Mouse (Mus musculus): Measurements from ENCODE around the gene Gne.
A peak's percentile ranks its signal among the peaks of the same experiment; 100 is the strongest.
"Not testable (repeated sequence)": the region's sequence is repeated elsewhere in the genome, so short reads cannot be mapped to it uniquely, and the experiment has no call there.

Gene Gne

DNA sequence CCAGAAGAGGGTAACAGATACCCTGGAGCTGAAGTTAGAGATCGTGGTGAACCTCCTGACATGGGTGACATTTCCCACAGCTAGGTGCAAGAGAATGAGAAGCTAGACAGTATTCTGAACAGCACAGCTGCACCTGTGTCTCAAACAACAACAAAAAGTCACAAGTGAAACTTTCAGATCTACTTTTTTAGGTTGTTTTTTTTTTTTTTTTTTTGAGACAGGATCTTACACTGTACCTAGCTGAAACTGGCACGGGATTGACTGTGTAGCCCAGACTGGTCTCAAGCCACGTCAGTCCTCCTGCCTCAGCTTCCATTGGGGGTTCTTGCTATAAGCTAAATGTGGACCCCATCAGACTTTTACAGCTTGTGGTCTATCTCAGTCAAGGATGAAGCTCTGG, 10.2 kb downstream of the Gne start:
- no peak for DNase-seq (ENCODE audit: extremely low read depth, insufficient read length, low spot score)

DNA sequence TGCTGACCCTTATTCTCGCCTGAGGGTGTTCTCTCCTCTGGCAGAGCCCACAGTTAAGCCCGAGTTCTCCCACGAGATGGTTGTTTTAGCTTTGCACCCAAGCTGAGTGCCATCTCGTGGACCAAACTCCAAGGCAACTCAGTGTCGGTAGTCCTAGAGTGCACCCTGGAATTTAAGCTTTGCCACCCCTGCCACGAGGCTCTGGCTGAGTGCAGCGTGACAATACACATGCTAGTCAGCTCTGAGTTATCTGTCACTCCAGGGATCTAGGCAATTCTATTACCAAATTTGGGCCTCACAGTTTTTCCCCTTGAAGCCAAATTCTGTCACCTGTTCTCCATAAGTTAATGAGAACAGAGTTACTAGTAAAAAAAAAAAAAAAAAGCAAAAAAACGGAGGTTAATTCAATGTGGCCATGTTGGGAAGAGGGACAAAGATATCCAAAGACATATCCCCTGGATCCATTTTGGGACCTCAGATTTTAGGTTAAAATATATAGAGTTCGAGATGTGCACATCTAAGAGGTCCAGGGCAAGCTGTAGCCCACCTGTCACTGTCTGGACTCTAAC, 11.0 kb downstream of the Gne start:
- DNase-seq (ENCODE audit: extremely low read depth, insufficient read length, low spot score): no peak

DNA sequence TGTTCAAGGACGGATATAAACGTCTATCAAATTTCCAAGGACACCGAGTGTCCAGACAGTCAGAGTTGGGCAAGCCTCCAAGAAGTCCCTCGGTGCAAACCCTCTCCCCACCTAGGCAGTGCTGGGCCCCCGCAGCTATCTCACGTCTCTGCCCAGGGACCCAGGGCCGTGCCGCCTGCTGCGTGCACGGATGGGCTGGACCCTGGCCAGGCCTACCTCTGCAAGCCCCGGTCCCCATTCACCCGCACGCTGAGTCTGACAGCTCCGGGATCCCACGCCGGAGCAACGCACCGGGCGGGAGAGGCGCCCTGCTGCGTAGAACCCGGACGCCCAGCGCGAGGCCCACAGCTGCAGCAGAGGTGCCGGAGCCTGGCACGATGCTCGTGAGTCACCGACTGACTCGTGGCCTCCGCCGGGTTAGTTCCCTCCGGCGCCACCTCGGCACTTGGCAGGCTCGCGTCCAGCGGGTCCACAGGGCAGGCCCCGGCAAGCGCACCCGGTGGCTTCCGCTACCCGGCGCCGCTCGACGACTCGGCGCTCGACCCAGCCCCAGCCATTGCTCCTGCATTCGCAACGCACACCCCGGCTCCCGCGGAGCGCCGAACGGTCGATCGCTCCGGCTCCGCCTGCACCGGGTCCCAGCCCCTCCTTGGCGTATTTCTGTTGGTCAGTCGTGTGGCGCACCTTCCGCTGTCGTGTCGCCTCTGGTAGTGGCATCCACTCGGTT, 11.7 kb downstream of the Gne start:
- DNase-seq (ENCODE audit: extremely low read depth, insufficient read length, low spot score): peak; percentile 100

DNA sequence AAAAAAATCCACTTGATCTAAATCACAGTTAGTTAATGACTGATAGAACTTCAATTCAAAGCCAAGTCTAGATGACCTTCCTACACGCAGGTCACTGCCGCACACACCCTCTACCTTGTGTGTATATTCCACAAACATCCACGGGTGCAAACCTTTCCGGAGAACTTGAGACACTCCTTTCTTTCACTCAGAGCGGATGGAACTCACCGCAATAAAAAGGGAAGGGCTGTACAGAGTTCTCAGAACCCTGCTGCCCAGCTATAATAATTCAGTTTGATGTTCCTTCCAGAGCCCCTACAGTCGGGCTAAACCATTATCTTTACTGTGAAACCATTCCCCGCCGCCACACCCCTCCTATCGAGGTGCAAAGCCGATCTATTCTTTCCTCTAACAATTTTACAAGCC, 12.2 kb downstream of the Gne start:
- DNase-seq (ENCODE audit: extremely low read depth, insufficient read length, low spot score): no peak

DNA sequence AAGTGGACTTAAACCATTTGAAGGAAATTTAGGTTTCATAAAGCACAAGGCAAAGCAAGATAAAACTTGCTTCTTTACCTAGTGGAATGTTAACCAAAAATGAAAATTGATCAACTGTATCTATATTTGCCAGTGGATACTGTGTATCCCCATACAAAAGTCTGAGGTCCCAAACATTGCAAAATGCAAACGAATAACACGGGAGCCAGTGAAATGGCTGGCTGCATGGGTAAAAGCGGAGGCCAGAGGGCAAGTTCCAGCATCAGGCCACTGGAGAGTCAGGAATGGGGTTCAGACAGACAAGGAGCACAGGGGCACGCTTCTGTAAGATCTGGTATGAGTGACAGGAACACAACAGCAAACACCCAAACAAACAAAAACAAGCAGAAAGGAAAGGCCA, 13.3 kb downstream of the Gne start:
- no peak for DNase-seq (ENCODE audit: extremely low read depth, insufficient read length, low spot score)

DNA sequence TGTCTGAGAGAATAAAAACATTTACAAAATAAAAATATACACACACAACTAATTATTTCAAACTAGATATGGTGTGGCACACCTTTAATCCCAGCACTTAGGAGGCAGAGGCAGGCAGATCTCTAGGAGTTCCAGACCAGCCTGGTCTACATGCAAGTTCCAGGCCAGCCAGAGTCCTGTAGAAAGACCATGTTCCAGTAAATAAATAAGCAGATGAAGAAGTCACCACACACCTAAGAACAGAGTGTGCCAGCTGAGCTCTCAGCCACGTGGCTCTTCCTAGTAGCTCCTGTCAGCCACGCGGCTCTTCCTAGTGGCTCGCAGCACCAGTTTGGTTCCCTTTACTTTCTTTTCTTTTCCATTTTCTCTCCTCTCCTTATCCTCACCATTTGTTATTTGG, 14.6 kb downstream of the Gne start:
- DNase-seq (ENCODE audit: extremely low read depth, insufficient read length, low spot score): no peak

DNA sequence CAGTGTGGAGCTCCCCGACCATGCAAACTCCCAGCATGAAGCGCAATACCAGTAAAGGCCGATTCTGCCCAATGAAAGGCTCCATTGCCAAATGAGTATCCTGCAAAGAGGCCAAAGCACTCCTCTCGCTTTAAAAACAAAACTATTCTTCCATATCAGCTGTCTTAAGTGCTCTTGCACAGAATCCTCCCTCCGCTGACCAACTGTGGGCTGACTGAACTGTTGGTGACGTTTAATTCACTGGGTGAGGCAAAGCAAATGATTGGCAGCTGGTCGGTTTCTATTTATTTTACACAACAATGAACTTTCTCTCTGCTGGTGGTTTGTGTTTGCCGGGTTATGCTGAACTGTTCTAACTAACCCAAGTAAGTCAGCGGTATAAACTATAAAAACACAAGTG, 15.2 kb downstream of the Gne start:
- no peak for DNase-seq (ENCODE audit: extremely low read depth, insufficient read length, low spot score)

DNA sequence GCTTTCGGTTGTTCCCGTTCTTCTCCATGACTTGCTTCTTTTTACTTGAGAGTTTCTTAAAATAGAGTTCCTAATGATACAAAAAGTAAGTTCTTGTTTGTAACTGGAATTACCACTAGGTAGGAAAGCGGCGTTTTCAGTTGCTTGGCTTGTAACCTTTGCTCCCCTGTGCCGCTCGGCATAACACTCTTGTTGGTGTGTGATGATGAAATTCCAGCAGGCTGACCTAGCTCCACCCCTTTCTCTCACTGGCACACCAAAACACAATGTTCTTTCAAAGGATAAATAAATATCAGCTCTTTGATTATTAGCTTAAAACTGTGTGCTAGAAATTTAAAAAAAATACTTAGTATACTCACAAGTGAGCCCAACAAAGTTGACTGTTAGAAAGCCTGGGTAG, 17.1 kb downstream of the Gne start:
- DNase-seq (ENCODE audit: extremely low read depth, insufficient read length, low spot score): no peak

DNA sequence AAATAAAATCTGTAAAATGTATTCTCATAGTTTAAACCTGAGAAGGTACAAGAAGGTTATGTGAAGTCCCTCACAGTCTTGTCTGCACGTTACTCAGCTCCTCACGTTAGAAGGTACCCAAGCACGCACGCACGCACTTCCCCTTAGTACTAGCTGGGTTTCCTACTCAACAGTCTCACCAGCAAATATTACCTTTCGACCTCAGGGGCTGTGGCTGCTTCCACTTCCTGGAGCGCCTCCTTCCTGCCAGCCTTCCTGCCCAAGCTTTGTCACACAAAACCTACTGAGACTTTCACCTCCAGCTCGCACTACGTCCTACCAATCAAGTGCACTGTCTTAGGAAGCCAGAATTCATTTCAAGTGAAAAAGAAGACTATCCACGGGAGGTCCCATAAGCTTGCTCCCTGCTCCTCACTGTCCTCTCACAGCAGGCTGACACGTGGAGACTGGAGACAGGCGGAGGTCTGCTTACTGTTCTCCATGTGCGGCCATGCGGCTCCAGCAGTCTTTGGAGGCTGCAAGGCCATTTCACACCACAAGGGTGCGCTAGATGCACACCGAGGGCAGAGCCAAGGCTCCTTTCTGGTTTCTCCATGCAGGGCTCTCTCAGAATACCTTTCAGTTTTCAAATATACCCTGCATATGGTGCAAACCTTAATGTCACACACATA, 18.5 kb downstream of the Gne start:
- DNase-seq (ENCODE audit: extremely low read depth, insufficient read length, low spot score): peak; percentile 58

DNA sequence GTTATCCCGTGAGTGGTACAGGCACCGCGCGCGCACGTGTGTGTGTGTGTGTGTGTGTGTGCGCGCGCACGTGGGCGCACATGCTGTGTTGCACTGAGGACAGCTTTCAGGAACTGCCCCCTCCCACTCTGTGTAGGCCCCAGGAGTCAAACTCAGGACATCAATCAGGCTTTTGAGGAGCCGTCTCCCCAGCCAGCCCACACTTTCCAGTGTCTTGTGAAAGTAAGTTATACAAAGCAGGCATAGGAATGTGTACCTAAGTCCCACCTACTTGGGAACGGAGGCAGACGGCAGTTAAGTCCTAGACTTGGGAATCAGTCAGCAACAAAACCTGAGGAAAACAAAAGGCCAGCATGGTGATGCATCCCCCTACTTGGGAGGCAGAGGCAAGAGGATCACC, 21.2 kb downstream of the Gne start:
- no peak for DNase-seq (ENCODE audit: extremely low read depth, insufficient read length, low spot score)

DNA sequence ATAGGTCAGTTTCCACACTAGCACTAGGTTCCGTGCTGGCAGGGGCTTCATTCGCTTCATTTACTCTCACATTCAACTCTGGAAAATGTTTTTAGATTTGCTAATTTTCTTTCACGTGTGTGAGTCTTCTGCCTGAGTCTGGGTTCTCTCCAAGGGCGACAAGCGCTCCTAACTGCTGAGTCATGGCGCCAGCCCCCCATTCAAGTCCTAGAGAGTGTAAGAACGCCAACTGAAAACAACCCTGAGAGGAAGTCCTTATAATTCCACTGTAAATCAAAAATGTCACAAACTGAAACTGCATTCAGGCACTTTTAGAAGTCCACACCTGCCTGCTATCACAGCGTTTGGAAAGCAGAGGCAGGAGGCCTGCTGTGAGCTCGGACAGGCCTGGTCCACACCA, 21.9 kb downstream of the Gne start:
- DNase-seq (ENCODE audit: extremely low read depth, insufficient read length, low spot score): no peak

DNA sequence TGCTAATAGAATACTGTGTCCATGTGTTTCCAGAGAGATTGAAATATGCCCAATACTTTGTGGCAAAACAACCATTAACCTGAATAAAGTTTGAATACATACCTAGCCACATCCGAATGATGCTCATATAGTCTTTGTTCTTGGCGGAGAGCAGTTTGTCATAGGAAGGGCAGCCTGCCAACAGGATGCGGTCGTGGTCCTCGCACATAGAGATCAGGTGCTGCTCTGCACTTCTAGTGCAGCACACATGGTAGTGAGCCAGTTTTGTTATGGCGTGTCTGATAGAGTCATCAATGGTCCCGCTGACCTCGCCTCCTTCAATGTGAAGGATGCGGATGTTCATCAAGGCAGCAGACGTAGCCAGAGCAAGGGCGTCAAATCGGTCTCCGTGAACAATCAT, 24.3 kb downstream of the Gne start:
- DNase-seq (ENCODE audit: extremely low read depth, insufficient read length, low spot score): no peak

DNA sequence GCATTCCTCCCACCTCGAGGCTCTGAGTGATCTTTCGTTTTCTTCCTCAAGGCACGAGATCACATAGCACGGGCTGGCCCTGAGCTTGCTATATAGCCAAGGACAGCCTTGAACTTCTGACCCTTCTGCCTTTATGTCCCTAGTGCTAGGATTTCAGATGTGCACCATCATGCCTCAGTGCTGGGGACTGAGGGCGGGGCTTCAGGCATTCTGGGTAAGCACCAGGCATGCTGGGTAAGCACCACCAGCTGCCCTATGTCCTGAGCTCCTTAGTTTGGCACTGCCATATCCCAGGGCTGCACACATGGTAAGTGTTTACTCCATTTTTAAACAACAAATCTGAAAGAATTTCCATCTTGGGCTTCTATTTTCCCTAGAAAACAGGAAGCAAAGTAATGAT, 34.2 kb downstream of the Gne start:
- no peak for DNase-seq (ENCODE audit: extremely low read depth, insufficient read length, low spot score)

DNA sequence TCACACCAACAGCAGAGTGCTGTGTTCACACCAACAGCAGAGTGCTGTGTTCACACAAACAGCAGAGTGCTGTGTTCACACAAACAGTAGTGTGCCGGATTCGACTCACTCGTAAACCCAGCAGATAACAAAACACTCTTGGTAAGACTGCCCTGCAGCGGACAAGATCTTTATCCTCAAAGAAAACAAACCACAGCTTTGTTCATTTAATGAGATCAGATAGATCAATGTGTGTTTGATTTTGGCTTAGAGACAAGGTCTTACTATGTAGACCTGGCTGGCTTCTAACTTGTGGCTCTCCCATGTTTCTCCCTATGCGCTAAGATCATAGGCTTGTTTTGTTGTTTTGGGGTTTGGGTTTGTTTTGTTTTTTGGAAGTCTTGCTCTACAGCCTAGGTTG, 37.9 kb downstream of the Gne start:
- no peak for DNase-seq (ENCODE audit: extremely low read depth, insufficient read length, low spot score)

DNA sequence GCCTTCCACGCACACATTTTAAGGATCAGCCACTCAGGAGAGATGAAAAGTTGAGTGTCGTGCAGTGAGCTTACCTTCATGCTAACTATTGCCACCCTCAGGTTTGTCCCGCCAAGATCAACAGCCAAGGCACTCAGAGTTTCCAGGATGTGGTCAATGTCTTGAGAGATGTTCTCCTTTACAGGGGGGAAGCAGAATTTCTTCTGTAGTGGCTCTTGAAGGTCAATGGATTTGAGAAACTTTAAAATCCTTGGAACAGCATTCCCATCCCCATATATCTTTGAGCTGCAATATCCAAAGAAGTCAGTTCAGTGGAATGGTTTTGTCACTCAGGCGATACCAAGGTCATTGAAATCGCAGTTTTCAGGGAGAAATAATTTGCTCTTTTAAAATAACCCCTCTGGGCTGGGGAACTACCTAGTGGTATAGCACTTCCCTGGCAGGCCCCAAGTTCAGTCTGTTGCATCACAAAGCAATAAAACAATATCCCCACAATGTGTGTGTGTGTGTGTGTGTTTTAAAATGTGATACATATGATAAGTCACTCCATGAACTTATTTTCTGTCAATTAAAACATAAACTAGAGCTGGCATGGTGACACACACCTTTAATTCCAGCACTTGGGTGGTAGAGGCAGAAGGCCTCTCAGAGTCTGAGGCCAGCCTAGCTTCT, 39.2 kb downstream of the Gne start:
- DNase-seq (ENCODE audit: extremely low read depth, insufficient read length, low spot score): no peak

DNA sequence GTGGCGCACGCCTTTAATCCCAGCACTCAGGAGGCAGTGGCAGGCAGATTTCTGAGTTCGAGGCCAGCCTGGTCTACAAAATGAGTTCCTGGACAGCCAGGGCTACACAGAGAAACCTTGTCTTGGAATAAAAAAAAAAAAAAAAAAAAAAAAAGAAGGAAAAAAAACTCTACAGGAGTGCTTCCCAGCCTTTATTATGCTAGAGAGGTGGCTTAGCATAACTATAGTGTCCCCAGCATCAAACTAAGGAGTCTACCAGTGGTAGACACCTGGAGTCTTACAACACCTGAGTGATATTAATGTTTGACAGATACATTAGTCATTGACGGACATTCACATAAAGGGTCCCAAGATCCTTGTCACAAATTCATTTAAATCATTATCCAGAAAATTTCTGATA, 40.8 kb downstream of the Gne start:
- not testable (repeated sequence) for DNase-seq (ENCODE audit: extremely low read depth, insufficient read length, low spot score)

DNA sequence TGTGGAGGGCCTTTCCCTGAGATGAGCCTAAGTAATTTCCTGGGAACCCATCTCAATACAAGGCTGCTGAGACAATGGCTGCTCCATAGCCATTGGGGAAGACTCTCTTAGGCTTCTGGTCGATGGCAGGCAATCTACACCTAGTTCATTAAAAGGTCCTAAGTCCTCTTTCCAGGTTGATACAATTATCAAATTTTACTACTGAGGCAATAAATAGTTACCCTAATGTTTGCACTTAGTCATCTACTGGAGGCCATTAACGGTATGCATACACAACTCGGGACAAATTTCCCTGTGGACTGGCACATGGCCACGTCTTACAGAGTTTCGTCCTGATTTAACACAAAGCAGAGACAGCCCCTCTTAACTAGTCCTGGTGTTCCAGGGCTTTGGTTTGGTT, 41.5 kb downstream of the Gne start:
- DNase-seq (ENCODE audit: extremely low read depth, insufficient read length, low spot score): no peak

DNA sequence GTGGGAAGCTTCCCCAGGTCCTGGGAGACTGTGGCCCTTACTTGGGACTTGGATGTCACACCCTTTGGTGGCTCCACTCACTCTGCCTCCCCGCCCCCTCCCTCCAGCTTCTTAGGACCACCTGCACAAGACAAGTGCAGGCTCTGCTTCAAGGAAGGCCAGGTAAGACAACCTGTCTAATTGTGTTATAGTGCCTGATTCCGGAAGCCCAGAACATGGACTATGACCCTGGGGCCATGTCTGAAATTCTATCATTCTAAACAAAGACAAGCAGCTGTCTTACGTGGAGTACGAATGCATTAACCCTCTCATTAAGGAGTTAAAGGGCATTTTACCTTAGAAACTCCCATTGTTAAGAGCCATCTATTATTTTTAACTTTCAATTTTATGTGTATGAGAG, 43.2 kb downstream of the Gne start:
- DNase-seq (ENCODE audit: extremely low read depth, insufficient read length, low spot score): no peak

DNA sequence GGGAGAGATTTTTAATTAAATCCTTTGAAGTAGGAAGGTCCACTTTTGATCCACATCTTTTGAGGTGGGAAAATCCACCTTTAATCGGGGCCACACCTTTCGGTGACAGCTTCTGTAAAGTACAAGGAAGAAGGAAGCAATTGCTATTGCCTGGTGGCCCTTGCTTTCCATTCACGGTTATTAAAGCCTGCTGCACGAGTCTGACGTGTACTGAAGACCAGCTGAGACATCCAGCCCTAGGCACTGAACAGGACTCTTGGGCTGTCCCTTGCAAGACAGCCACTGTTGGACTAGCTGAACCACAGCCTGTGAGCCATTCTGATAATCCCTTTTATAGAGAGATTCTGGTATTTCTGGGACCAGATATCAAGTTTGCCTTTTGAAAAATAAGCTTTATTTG, 47.5 kb downstream of the Gne start:
- DNase-seq (ENCODE audit: extremely low read depth, insufficient read length, low spot score): no peak

DNA sequence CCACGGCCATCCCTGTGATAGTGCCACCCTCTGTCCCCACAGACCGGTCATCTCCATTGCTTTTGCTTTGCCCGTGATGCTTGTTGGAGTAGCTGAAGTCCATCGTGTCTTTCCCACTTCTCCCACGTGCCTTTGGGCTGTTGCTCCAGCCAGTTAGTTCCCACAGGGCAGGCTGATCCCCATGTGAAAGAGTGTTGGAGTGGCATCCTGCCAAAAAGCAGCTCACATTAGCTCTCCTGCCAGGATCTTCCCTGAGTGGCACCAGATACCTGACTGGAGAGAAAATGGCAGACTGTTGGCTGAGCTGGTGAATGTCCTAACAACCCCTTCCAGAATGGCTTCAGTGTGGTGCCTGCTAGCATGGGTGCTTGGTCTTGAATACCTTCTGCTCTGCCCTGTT, 52.5 kb downstream of the Gne start:
- no peak for DNase-seq (ENCODE audit: extremely low read depth, insufficient read length, low spot score)

DNA sequence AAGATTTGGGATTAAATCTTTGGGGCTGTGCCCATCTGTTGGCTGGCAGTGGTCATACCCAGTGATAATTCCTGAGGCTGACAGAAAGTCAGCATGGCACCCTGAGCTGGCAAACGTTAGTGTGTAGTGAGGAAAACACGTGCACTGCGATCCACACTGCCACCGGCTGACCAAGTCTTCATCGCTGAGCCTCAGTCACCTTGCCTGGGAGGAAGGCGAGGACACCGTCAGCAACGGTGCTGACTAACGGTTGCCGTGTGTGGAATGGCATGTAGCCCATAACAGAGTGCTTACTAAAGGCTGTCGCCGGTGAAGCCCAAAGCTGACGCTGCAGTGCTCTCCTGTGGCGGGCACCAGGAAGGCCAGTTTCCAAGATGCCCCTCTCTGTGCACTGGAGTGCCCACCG, 54.3 kb downstream of the Gne start:
- no peak for DNase-seq (ENCODE audit: extremely low read depth, insufficient read length, low spot score)
